Mouse (Mus musculus) midbrain, embryonic 10.5 days (tissue): Measurements from ENCODE around the gene Erap1. TPM values are rescaled to one million over a fixed set of nuclear protein-coding genes. Genes with fewer than 3 reads are reported as not detected.
"Not testable (repeated sequence)": the region's sequence is repeated elsewhere in the genome, so short reads cannot be mapped to it uniquely, and the experiment has no call there.

Experiments used
- DNase-seq: peaks from one replicate; pipeline ENCODE4 v3.0.0-alpha.2; 2017; ENCODE audit warnings: low spot score
- H3K27ac ChIP-seq: fragments of 300-500 bp; sonication (generic); replicated peaks from 2 replicates; pipeline ENCODE4 v1.5.1; 2016; ENCODE audit warnings: mild to moderate bottlenecking
- H3K27me3 ChIP-seq: fragments of 300-500 bp; sonication (generic); 2 replicates; pipeline ENCODE4 v1.6.1; 2016; ENCODE audit warnings: low read depth, mild to moderate bottlenecking; ENCODE audit not compliant: poor library complexity, severe bottlenecking
- H3K36me3 ChIP-seq: fragments of 300-500 bp; sonication (generic); 2 replicates; pipeline ENCODE4 v1.6.1; 2016; ENCODE audit warnings: mild to moderate bottlenecking, moderate library complexity
- H3K4me1 ChIP-seq: fragments of 300-500 bp; sonication (generic); 2 replicates; pipeline ENCODE4 v1.6.1; 2016
- H3K4me3 ChIP-seq: fragments of 300-500 bp; sonication (generic); 2 replicates; pipeline ENCODE4 v1.5.1; 2016; ENCODE audit warnings: mild to moderate bottlenecking, moderate library complexity
- H3K9me3 ChIP-seq: fragments of 300-500 bp; sonication (generic); replicated peaks from 2 replicates; pipeline ENCODE4 v1.6.1; 2016; ENCODE audit warnings: mild to moderate bottlenecking
- WGBS: fragments of 180-500 bp; shearing (Covaris S2); methylation state at CpG from one replicate; pipeline ENCODE4 v1.1.7; 2016; 5-methylcytosine and 5-hydroxymethylcytosine counted together
- polyA plus RNA-seq: library from polyadenylated mRNA; unstranded; fragments of >200 nt; fragmentation: Nextera tagmentation; extraction: Ambion mirVana; gene quantifications from 2 replicates; pipeline ENCODE4 v1.2.1, GENCODE M21; 2016

The Erap1 gene
- 3.8 and 4.2 TPM in 2 replicates for polyA plus RNA-seq

DNA sequence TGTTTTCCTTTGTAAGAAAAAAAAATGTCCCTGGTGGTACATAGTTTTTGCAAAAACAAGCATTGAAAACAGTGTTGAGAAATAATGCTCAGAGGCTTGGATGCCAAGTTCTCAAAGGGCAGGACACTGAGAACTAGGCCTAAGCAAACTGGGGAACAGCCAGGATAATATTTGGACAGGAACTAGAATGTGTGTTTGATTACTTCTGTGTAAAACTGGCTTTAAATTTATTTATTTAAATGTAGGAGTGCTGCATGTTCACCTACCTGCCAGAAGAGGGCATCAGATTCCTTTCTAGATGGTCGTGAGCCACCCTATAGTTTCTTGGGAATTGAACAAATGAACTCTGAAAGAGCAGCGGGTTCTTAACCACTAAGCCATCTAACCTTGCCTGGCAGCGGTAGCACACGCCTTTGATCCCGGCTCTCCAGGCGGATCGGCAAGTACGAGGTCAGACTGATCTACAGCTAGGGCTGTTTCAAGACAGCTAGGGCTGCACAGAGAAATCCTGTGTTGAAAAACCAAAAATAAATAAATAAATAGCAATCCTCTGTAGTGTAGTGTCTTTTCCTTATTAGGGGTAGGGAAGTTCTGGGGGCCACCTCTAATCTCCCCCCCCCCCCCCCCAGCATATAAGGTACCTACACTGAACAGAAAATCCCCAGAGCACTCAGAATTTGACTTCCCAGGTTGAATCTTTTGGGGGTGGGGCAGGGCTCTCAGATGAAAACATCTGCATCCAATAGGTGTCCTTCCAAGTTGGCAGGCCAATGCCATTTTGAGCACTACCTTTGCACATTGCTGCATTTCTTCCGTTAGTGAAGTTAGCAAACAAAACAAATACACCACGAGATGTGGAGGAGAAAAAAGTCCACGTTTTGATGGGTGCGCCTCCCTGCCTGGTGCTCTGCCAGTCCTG is at the start of gene Erap1:
TSS of gene Erap1 (plus strand) at position 776 of the 919 bp plus-strand sequence.
- H3K4me1 ChIP-seq = peaks cover 7% of the 10 kb centered on the region
- WGBS = 2% methylated on average over 12 of the region's 12 CpGs

DNA sequence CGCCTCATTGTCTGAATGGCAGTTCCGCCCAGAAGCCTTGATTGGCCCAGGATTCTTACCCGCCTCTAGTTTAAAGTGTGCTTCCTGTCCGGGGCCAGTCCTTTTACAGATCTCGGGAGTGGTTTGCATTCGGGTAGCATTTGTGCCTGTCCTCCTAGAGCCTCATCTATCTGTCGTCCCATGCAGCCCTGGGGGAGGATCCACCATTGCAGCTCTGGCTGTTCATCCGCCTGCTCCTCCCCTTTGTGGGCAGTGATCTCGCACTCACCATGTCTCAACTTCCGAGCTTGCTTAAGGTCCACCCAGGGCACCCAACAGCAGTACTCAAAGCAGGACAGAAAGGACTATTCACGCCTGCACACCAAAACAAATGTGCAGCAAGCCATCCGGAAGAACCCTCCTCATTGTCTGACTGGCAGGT is 48.0 kb upstream of the Erap1 start:
- not testable (repeated sequence) for H3K36me3 ChIP-seq, DNase-seq, H3K27ac ChIP-seq, H3K4me3 ChIP-seq, H3K9me3 ChIP-seq, H3K27me3 ChIP-seq, H3K4me1 ChIP-seq
- WGBS = 52% methylated on average over 12 of the region's 12 CpGs

More for the DNA sequence above, at the start of gene Erap1:
- Histone ChIP-seq H3K4me3 (peak within 1 kb of the TSS; percentile 81), H3K36me3 (no peaks in the 10 kb centered on the region), H3K27me3 (no peaks in the 10 kb centered on the region), H3K9me3 (no peaks in the 10 kb centered on the region), H3K27ac (peak within 1 kb of the TSS; percentile 95)
- peak; percentile 54 for DNase-seq

DNA sequence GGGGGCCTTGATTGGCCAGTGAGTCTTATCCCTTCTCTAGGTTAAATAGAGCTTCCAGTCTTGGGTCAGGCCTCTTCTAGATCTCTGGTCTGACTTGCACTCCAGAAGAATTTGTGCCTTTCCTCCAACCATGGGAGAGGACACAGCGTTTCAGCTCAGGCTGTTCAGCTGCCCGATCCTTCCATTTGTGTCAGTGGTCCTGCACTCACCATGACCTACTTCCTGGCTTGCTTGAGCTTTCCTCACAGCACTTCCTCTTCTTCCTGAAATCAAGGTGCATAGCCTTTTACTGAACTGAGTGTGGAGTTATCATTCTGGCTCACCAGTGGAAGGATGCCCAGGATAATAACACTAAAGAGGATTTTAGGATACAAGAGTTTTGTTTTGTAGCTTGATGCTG is 47.5 kb upstream of the Erap1 start:
- H3K4me3 ChIP-seq, H3K27me3 ChIP-seq, DNase-seq, H3K36me3 ChIP-seq, H3K27ac ChIP-seq, H3K9me3 ChIP-seq, H3K4me1 ChIP-seq: not testable (repeated sequence)
- 84% methylated on average over 2 of the region's 2 CpGs for WGBS

DNA sequence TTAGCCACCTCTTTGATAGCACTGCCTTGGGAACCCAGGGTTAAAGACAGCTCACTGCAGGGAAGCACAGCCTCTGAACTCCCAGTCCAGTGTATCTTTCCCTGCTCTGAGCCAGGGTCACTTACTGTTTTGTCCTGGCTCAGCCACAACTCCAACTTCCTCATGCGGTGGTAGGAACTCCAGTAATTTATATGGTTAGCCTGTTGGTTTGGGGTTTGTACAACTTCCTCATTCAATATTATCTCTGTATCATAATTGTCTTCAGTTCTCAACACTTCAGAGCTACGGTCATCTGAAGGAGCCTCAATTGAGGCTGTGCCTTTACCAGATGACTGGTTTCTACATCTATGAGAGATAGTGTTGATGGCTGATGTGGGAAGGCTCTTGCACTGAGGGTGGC is 42.3 kb upstream of the Erap1 start:
- DNase-seq, H3K4me1 ChIP-seq, H3K27me3 ChIP-seq, H3K9me3 ChIP-seq, H3K36me3 ChIP-seq, H3K27ac ChIP-seq, H3K4me3 ChIP-seq: not testable (repeated sequence)
- WGBS = 91% methylated on average over 2 of the region's 2 CpGs

DNA sequence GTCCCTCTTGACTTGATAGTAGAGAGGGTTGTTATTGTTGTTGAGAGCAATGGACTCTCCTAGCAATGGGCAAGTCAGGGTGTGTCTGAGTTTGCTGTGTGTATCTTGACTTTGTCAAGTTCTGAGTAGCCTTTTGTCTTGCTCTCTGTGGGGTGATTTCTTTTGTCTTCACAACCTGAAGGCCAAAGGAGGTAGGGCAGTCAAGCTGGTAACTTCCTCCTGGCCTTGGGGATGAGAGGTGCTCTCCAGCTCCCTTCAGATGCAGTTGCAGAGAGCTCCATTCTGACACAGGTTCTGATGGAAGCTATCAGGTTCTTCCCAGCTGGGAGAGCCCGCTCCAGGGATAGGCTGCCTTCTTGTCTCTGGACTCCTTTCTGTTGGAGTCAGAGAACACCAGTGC is 37.6 kb upstream of the Erap1 start:
- WGBS = 100% methylated on average over 1 of the region's 1 CpGs
- not testable (repeated sequence) for H3K4me3 ChIP-seq, DNase-seq, H3K27ac ChIP-seq, H3K4me1 ChIP-seq, H3K27me3 ChIP-seq
- Histone ChIP-seq H3K9me3 (peaks cover 18% of the 10 kb centered on the region), H3K36me3 (peaks cover 26% of the 10 kb centered on the region)

DNA sequence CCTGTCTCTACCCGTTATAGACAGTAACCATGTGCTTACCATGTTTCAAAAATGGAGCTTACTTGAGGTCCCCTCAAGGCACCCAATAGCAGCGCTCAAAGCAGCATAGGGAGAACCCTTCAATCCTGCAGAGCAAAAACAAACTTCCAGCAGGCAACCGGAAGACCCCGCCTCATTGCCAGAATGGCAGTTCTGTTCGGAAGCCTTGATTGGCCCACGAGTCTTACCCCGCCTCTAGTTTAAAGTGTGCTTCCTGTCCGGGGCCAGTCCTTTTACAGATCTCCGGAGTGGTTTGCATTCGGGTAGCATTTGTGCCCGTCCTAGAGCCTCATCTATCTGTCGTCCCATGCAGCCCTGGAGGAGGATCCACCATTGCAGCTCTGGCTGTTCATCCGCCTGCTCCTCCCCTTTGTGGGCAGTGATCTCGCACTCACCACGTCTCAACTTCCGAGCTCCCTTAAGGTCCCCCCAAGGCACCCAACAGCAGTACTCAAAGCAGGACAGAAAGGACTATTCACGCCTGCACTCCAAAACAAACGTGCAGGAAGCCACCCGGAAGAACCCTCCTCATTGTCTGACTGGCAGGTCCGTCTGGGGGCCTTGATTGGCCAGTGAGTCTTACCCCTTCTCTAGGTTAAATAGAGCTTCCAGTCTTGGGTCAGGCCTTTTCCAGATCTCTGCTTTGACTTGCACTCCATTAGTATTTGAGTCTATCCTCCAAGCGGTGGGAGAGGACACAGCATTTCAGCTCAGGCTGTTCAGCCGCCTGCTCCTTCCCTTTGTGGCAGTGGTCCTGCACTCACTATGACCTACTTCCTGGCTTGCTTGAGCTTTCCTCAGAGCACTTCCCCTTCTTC is 22.0 kb upstream of the Erap1 start:
- H3K9me3 ChIP-seq, H3K27me3 ChIP-seq, H3K4me1 ChIP-seq, H3K36me3 ChIP-seq: not testable (repeated sequence)
- Histone ChIP-seq H3K4me3 (peak overlapping the region; percentile 60), H3K27ac (peak overlapping the region; percentile 86)
- DNase-seq = peak; percentile 75
- WGBS = 14% methylated on average over 22 of the region's 22 CpGs

DNA sequence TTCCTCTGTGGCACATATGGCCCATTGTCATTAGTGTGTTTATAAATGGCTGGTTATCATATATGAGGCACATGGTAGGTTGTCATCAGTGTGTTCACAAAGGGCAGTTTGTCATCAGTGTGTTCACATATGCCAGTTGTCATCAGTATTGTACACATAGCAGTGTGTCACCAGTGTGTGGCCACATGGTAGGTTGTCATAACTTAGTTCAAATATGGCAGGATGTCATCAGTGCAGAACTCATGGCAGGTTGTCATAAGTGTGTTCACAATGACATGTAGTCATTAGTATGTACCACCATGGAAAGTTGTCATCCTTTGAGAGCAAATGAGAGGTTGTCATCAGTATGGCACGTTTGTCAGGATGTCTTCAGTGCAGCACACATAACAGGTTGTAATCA is 7.0 kb upstream of the Erap1 start:
- WGBS = 82% methylated on average over 1 of the region's 1 CpGs
- no peak for DNase-seq
- Histone ChIP-seq H3K27me3 (no peaks in the 10 kb centered on the region), H3K36me3 (no peaks in the 10 kb centered on the region), H3K9me3 (no peaks in the 10 kb centered on the region), H3K27ac (no peak overlapping the region), H3K4me1 (no peaks in the 10 kb centered on the region), H3K4me3 (no peak overlapping the region)

DNA sequence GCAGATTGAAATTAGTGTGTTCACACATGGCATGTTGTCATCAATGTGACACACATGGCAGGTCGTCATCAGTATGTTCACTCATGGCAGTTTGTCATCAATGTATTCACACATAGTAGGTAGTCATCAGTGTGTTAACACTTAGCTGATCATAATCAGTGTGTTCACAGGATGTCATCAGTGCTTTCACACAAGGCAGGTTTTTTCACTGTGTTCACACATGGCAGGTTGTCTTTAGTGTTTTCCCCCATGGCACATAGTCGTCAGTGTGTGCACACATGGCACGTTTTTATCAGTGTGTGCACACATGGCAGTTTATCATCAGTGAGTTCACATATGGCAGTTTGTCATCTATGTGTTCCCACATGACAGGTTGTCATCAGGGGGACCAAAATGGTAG is 6.5 kb upstream of the Erap1 start:
- no peak for DNase-seq
- Histone ChIP-seq H3K4me3 (no peak overlapping the region), H3K36me3 (no peaks in the 10 kb centered on the region), H3K4me1 (no peaks in the 10 kb centered on the region), H3K27ac (no peak overlapping the region), H3K27me3 (no peaks in the 10 kb centered on the region), H3K9me3 (no peaks in the 10 kb centered on the region)
- 86% methylated on average over 3 of the region's 3 CpGs for WGBS

DNA sequence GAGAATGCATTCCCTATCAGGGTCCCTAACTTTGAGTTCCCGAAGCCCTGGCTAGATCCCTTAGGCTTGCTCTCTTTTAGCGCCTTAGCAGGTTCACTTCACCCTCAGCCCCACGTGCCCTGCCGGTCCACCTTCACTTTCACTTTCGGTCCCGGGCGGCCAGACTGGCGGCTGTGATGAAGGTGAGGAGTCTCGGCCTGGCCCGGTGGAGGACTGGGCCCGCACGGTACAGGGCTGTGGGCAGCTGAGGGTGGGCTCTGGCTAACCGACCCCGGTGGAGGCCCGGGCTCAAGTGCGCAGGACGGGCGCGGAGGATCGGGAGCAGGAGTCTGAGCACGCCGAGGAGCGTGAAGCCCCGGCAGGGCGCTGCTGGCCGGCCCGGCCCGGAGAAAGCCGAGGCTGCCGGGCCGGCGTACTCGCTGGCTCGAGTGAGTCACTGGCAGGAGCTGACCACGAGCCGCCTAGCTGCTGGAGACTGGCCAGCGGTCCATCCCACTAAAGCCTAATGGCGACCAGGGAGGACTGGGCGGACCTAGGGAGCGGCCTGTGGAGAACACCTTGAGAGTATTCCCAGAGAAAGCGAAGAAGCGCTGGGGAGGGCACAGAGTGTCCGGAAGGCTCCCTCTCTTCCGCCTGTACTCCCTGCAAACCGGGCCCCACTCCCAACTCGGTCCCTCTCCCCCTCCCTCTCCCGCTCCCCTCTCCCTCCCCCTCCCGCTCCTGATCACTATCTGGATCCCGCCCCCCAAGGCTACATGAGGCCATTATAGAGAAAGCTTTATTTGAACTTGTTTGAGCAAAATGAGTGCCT is 549 bp downstream of the Erap1 start:
- no peaks in the 10 kb centered on the region for H3K9me3 ChIP-seq

DNA sequence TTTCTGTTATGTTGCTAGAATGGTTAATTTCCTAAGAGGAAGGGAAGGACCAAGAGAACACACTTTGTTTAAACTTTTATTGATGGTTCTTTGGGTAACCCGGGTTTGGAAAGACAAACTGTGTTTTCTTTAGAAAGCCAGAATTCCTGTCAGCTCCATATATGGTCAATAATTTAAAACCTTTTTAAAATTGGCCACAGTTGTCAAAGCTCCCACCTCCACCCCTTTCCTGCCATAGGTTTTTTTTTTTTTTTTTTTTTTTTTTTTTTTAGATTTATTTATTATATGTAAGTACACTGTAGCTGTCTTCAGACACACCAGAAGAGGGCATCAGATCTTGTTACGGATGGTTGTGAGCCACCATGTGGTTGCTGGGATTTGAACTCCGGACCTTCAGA is 1.2 kb downstream of the Erap1 start:
- H3K4me1 ChIP-seq, H3K9me3 ChIP-seq, H3K27me3 ChIP-seq, DNase-seq, H3K36me3 ChIP-seq: not testable (repeated sequence)
- Histone ChIP-seq H3K4me3 (peak overlapping the region; percentile 81), H3K27ac (peak overlapping the region; percentile 95; the same call in 1 of the 2 replicates)
- WGBS = 67% methylated on average over 3 of the region's 3 CpGs

More for the DNA sequence above, 549 bp downstream of the Erap1 start:
- H3K4me3 ChIP-seq = peak overlapping the region; percentile 81
- under 1% methylated on average over 46 of the region's 49 CpGs for WGBS
- H3K27ac ChIP-seq = peak overlapping the region; percentile 95
- no peaks in the 10 kb centered on the region for H3K27me3 ChIP-seq
- H3K36me3 ChIP-seq = no peaks in the 10 kb centered on the region
- H3K4me1 ChIP-seq = peaks cover 7% of the 10 kb centered on the region
- peak; percentile 81 for DNase-seq

DNA sequence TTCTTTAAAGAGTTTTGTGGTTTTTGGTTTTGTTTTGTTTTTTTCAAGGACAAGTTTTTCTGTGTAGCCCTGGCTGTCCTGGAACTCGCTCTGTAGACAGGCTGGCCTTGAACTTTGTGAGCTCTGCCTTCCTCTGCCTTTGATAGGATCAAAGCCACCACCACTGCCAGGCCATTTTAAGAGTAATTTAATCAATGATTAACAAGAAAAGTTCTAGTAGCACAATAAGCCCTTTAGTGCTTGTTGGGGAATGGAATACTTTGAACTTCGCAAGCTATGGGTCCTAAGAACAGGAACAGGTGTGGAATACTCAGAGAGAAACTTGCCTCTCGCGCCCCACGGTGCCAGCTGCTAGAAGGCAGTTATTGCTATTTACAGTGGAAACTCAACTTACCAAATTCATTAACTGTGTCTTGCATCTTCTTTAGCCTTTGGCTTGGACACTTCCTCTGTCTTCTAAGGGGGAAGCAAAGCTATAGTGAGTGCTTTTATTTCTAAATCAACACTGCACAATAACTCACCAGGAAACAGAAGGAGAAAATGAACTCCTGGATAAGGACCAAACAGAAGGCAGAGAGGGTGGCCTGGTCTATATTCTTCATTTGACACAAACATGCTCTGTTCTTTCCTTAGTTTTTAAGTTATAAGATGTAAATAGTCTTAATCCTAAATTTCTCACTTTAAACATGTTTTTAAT is 56.3 kb downstream of the Erap1 start:
- DNase-seq = no peak

DNA sequence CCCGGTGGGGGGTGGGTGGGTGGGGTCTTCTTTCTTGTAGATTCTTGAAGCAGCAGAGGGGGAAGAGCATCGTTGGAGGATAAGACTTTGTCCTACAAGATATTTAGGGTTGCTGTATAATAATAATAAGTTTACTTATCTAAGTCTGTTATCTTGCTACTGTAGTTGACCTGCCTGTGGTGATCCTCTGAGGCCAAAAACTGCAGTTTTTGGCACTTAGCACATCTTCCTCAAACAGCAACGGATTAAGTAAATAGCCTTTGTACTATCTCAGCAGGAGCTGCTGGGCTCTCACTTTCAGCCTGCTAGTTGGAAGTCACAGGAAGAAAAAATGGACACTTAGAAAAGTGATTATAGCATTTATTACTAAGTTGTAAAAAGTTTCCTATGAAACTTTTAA is 56.9 kb downstream of the Erap1 start:
- WGBS = 60% methylated on average over 3 of the region's 3 CpGs
- Histone ChIP-seq H3K27me3 (no peaks in the 10 kb centered on the region), H3K27ac (no peak overlapping the region), H3K36me3 (no peaks in the 10 kb centered on the region), H3K4me3 (no peak overlapping the region), H3K9me3 (no peaks in the 10 kb centered on the region), H3K4me1 (no peaks in the 10 kb centered on the region)
- no peak for DNase-seq

More for the DNA sequence above, 56.3 kb downstream of the Erap1 start:
- no peaks in the 10 kb centered on the region for H3K9me3 ChIP-seq
- H3K27me3 ChIP-seq = no peaks in the 10 kb centered on the region
- no peaks in the 10 kb centered on the region for H3K4me1 ChIP-seq
- H3K36me3 ChIP-seq = no peaks in the 10 kb centered on the region
- 89% methylated on average over 5 of the region's 5 CpGs for WGBS
- H3K4me3 ChIP-seq = no peak overlapping the region
- H3K27ac ChIP-seq = no peak overlapping the region
